Mouse (Mus musculus) forebrain, embryonic 15.5 days (tissue): ENCODE data around the gene Arpc1a. TPM values are rescaled to one million over a fixed set of nuclear protein-coding genes. Genes with fewer than 3 reads are reported as not detected.
"Not testable (repeated sequence)": the region's sequence is repeated elsewhere in the genome, so short reads cannot be mapped to it uniquely, and the experiment has no call there.

Source experiments
- ATAC-seq: fragments of 200-750 bp; cut with Nextera tagmentation; replicated peaks from 2 replicates; pipeline ENCODE4 v1.8.0; 2017; ENCODE audit warnings: mild to moderate bottlenecking, moderate TSS enrichment, moderate library complexity
- H3K27ac ChIP-seq: fragments of 300-500 bp; sonication (generic); replicated peaks from 2 replicates; pipeline ENCODE4 v1.5.1; 2015; ENCODE audit warnings: mild to moderate bottlenecking, inconsistent platforms
- H3K27me3 ChIP-seq: fragments of 300-500 bp; sonication (generic); 2 replicates; pipeline ENCODE4 v1.6.1; 2015; ENCODE audit warnings: inconsistent platforms
- H3K36me3 ChIP-seq: fragments of 300-500 bp; sonication (generic); 2 replicates; pipeline ENCODE4 v1.6.1; 2015; ENCODE audit warnings: mild to moderate bottlenecking, inconsistent platforms
- H3K4me1 ChIP-seq: fragments of 300-500 bp; sonication (generic); 2 replicates; pipeline ENCODE4 v1.6.1; 2015; ENCODE audit warnings: inconsistent platforms
- H3K4me2 ChIP-seq: fragments of 300-500 bp; sonication (generic); replicated peaks from 2 replicates; pipeline ENCODE4 v1.6.1; 2015; ENCODE audit warnings: mild to moderate bottlenecking, inconsistent platforms
- H3K4me3 ChIP-seq: fragments of 300-500 bp; sonication (generic); 2 replicates; pipeline ENCODE4 v1.5.1; 2015; ENCODE audit warnings: mild to moderate bottlenecking, inconsistent platforms
- H3K9ac ChIP-seq: fragments of 300-500 bp; sonication (generic); replicated peaks from 2 replicates; pipeline ENCODE4 v1.6.1; 2015; ENCODE audit warnings: mild to moderate bottlenecking, inconsistent platforms
- H3K9me3 ChIP-seq: fragments of 300-500 bp; sonication (generic); 2 replicates; pipeline ENCODE4 v1.6.1; 2016; ENCODE audit warnings: inconsistent platforms
- WGBS: fragments of 180-500 bp; shearing (Covaris S2); methylation state at CpG from one replicate; pipeline ENCODE4 v1.1.7; 2015; ENCODE audit warnings: mixed read lengths; 5-methylcytosine and 5-hydroxymethylcytosine counted together
- polyA plus RNA-seq: library from polyadenylated mRNA; unstranded; fragments of >200 nt; fragmentation: Nextera tagmentation; extraction: Ambion mirVana; gene quantifications from 2 replicates; pipeline ENCODE4 v1.2.1, GENCODE M21; 2015

The Arpc1a gene
- polyA plus RNA-seq, 1 experiment from 2014 or later, result 258 TPM

- WGBS, result 92% methylated on average over 10 of the region's 10 CpGs
- H3K27me3 ChIP-seq, result no peaks in the 10 kb centered on the region
- no peak overlapping the region for H3K4me2 ChIP-seq
- ATAC-seq, result no peak
- H3K4me1 ChIP-seq, result peaks cover 11% of the 10 kb centered on the region
- H3K9ac ChIP-seq, result no peak overlapping the region
- no peak overlapping the region for H3K27ac ChIP-seq
- H3K4me3 ChIP-seq, result no peak overlapping the region
- 0 out of 2 replicates have a peak, but pooled peaks cover 4% of the 10 kb centered on the region for H3K36me3 ChIP-seq
- no peaks in the 10 kb centered on the region for H3K9me3 ChIP-seq
Measured at GRCm38 (mm10) chr5:145081866-145082613, 1.6 kb upstream of the Arpc1a start.

GRCm38 (mm10) chr5:145083201-145083600, 429 bp upstream of the Arpc1a start:
- Histone ChIP-seq H3K4me1 (peaks cover 11% of the 10 kb centered on the region), H3K9ac (peak overlapping the region; percentile 90), H3K27ac (peak overlapping the region; percentile 91), H3K4me2 (peak overlapping the region; percentile 85), H3K4me3 (peak overlapping the region; percentile 71)
- WGBS, result 49% methylated on average over 6 of the region's 6 CpGs
- peak; percentile 52 for ATAC-seq
- not testable (repeated sequence) for H3K9me3 ChIP-seq, H3K27me3 ChIP-seq, H3K36me3 ChIP-seq

- H3K4me2 ChIP-seq, result peak overlapping the region; percentile 85
- H3K36me3 ChIP-seq, result peaks cover 7% of the 10 kb centered on the region; the same call in 1 of the 2 replicates
- ATAC-seq, result no peak
- no peak overlapping the region for H3K27ac ChIP-seq
- peak overlapping the region; percentile 90 for H3K9ac ChIP-seq
- peaks cover 11% of the 10 kb centered on the region for H3K4me1 ChIP-seq
- 84% methylated on average over 2 of the region's 2 CpGs for whole genome bisulfite sequencing
- peak overlapping the region; percentile 71 for H3K4me3 ChIP-seq
- no peaks in the 10 kb centered on the region for H3K27me3 ChIP-seq
- H3K9me3 ChIP-seq, result no peaks in the 10 kb centered on the region
Measured at GRCm38 (mm10) chr5:145084822-145085221, 1.2 kb downstream of the Arpc1a start.

- Histone ChIP-seq H3K4me2 (no peak overlapping the region), H3K9me3 (no peaks in the 10 kb centered on the region), H3K36me3 (peaks cover 27% of the 10 kb centered on the region), H3K9ac (no peak overlapping the region), H3K4me3 (no peak overlapping the region), H3K27ac (no peak overlapping the region), H3K27me3 (no peaks in the 10 kb centered on the region), H3K4me1 (peaks cover 11% of the 10 kb centered on the region)
- WGBS, result 97% methylated on average over 2 of the region's 2 CpGs
- ATAC-seq, result no peak
Measured at GRCm38 (mm10) chr5:145088186-145088585, 4.6 kb downstream of the Arpc1a start.

GRCm38 (mm10) chr5:145089878-145090277, 6.2 kb downstream of the Arpc1a start:
- Histone ChIP-seq H3K4me1 (peaks cover 5% of the 10 kb centered on the region), H3K4me2 (no peak overlapping the region), H3K9ac (no peak overlapping the region), H3K36me3 (peaks cover 41% of the 10 kb centered on the region), H3K9me3 (no peaks in the 10 kb centered on the region), H3K27ac (no peak overlapping the region), H3K27me3 (no peaks in the 10 kb centered on the region), H3K4me3 (no peak overlapping the region)
- WGBS, result 96% methylated on average over 3 of the region's 3 CpGs
- no peak for ATAC-seq

- Histone ChIP-seq H3K27ac (no peak overlapping the region), H3K27me3 (no peaks in the 10 kb centered on the region), H3K4me3 (no peak overlapping the region), H3K4me1 (no peaks in the 10 kb centered on the region), H3K4me2 (no peak overlapping the region), H3K36me3 (peaks cover 92% of the 10 kb centered on the region), H3K9ac (no peak overlapping the region), H3K9me3 (no peaks in the 10 kb centered on the region)
- WGBS, result 90% methylated on average over 4 of the region's 4 CpGs
- no peak for ATAC-seq
Measured at GRCm38 (mm10) chr5:145096195-145096594, 12.6 kb downstream of the Arpc1a start.

GRCm38 (mm10) chr5:145098340-145098821, 14.8 kb downstream of the Arpc1a start:
- H3K9me3 ChIP-seq, result no peaks in the 10 kb centered on the region
- H3K9ac ChIP-seq, result no peak overlapping the region
- ATAC-seq, result no peak
- no peaks in the 10 kb centered on the region for H3K27me3 ChIP-seq
- no peak overlapping the region for H3K4me3 ChIP-seq
- 94% methylated on average over 10 of the region's 10 CpGs for WGBS
- peaks cover 92% of the 10 kb centered on the region for H3K36me3 ChIP-seq
- H3K27ac ChIP-seq, result no peak overlapping the region
- H3K4me1 ChIP-seq, result no peaks in the 10 kb centered on the region
- H3K4me2 ChIP-seq, result no peak overlapping the region

- no peaks in the 10 kb centered on the region for H3K27me3 ChIP-seq
- no peaks in the 10 kb centered on the region for H3K4me1 ChIP-seq
- peaks cover 95% of the 10 kb centered on the region for H3K36me3 ChIP-seq
- WGBS, result 95% methylated on average over 9 of the region's 9 CpGs
- H3K9ac ChIP-seq, result no peak overlapping the region
- no peak for ATAC-seq
- no peaks in the 10 kb centered on the region for H3K9me3 ChIP-seq
- H3K4me3 ChIP-seq, result no peak overlapping the region
- H3K27ac ChIP-seq, result no peak overlapping the region
- H3K4me2 ChIP-seq, result no peak overlapping the region
Measured at GRCm38 (mm10) chr5:145100960-145101359, 17.3 kb downstream of the Arpc1a start.

- not testable (repeated sequence) for H3K4me1 ChIP-seq, ATAC-seq, H3K27ac ChIP-seq, H3K4me2 ChIP-seq, H3K4me3 ChIP-seq, H3K27me3 ChIP-seq, H3K9ac ChIP-seq, H3K9me3 ChIP-seq
- 97% methylated on average over 11 of the region's 11 CpGs for WGBS
- H3K36me3 ChIP-seq, result peaks cover 95% of the 10 kb centered on the region
Measured at GRCm38 (mm10) chr5:145101451-145101850, 17.8 kb downstream of the Arpc1a start.

GRCm38 (mm10) chr5:145102706-145103105, 19.1 kb downstream of the Arpc1a start:
- Histone ChIP-seq H3K9me3 (no peaks in the 10 kb centered on the region), H3K27ac (no peak overlapping the region), H3K4me1 (no peaks in the 10 kb centered on the region), H3K27me3 (no peaks in the 10 kb centered on the region), H3K36me3 (peaks cover 93% of the 10 kb centered on the region), H3K4me3 (no peak overlapping the region), H3K4me2 (no peak overlapping the region), H3K9ac (no peak overlapping the region)
- no peak for ATAC-seq
- 94% methylated on average over 4 of the region's 4 CpGs for WGBS

- Histone ChIP-seq H3K27ac (no peak overlapping the region), H3K4me3 (no peak overlapping the region), H3K4me1 (no peaks in the 10 kb centered on the region), H3K9ac (no peak overlapping the region), H3K36me3 (peaks cover 92% of the 10 kb centered on the region), H3K27me3 (no peaks in the 10 kb centered on the region), H3K4me2 (no peak overlapping the region), H3K9me3 (no peaks in the 10 kb centered on the region)
- WGBS, result 85% methylated on average over 9 of the region's 9 CpGs
- ATAC-seq, result no peak
Measured at GRCm38 (mm10) chr5:145104328-145104727, 20.7 kb downstream of the Arpc1a start.

- no peak overlapping the region for H3K9ac ChIP-seq
- no peak overlapping the region for H3K4me2 ChIP-seq
- no peak overlapping the region for H3K4me3 ChIP-seq
- ATAC-seq, result no peak
- no peaks in the 10 kb centered on the region for H3K4me1 ChIP-seq
- H3K36me3 ChIP-seq, result peaks cover 92% of the 10 kb centered on the region
- H3K27ac ChIP-seq, result no peak overlapping the region
- no peaks in the 10 kb centered on the region for H3K27me3 ChIP-seq
- 90% methylated on average over 9 of the region's 9 CpGs for WGBS
- no peaks in the 10 kb centered on the region for H3K9me3 ChIP-seq
Measured at GRCm38 (mm10) chr5:145105694-145106275, 22.2 kb downstream of the Arpc1a start.
